Mouse (Mus musculus) intestine, embryonic 16.5 days (tissue): ENCODE measurements around the gene Dscam. TPM values are rescaled to one million over a fixed set of nuclear protein-coding genes. Genes with fewer than 3 reads are reported as not detected.

Experiments
- ATAC-seq: fragments of 200-750 bp; cut with Nextera tagmentation; 2 replicates; pipeline ENCODE4 v1.8.0; 2017; ENCODE audit warnings: moderate TSS enrichment, moderate library complexity
- H3K27ac ChIP-seq: fragments of 300-500 bp; sonication (generic); 2 replicates; pipeline ENCODE4 v1.5.1; 2014; ENCODE audit warnings: mild to moderate bottlenecking, low read length
- H3K27me3 ChIP-seq: fragments of 300-500 bp; sonication (generic); replicated peaks from 2 replicates; pipeline ENCODE4 v1.6.1; 2014; ENCODE audit warnings: low read length, control low read depth, mixed read lengths; ENCODE audit not compliant: control insufficient read depth, insufficient read depth
- H3K36me3 ChIP-seq: fragments of 300-500 bp; sonication (generic); 2 replicates; pipeline ENCODE4 v1.6.1; 2014; ENCODE audit warnings: low read length, control low read depth; ENCODE audit not compliant: control insufficient read depth, insufficient read depth
- H3K4me1 ChIP-seq: fragments of 300-500 bp; sonication (generic); 2 replicates; pipeline ENCODE4 v1.6.1; 2014; ENCODE audit warnings: low read length, control low read depth, mixed read lengths; ENCODE audit not compliant: control insufficient read depth, insufficient read depth
- H3K4me2 ChIP-seq: fragments of 300-500 bp; sonication (generic); 2 replicates; pipeline ENCODE4 v1.6.1; 2014; ENCODE audit warnings: low read depth, low read length, control low read depth
- H3K4me3 ChIP-seq: fragments of 300-500 bp; sonication (generic); 2 replicates; pipeline ENCODE4 v1.5.1; 2014; ENCODE audit warnings: mild to moderate bottlenecking, low read length
- H3K9ac ChIP-seq: fragments of 300-500 bp; sonication (generic); 2 replicates; pipeline ENCODE4 v1.6.1; 2014; ENCODE audit warnings: low read depth, low read length
- H3K9me3 ChIP-seq: fragments of 300-500 bp; sonication (generic); 2 replicates; pipeline ENCODE4 v1.6.1; 2016; ENCODE audit warnings: low read length, control low read depth; ENCODE audit not compliant: control insufficient read depth
- WGBS: fragments of 180-500 bp; shearing (Covaris S2); extraction: QIAGEN DNeasy Blood & Tissue Kit; methylation state at CpG from one replicate; pipeline ENCODE4 v1.1.7; 2014; 5-methylcytosine and 5-hydroxymethylcytosine counted together
- polyA plus RNA-seq: library from polyadenylated mRNA; unstranded; fragments of >200 nt; fragmentation: Nextera tagmentation; extraction: Ambion mirVana; gene quantifications from 2 replicates; pipeline ENCODE4 v1.2.1, GENCODE M21; 2015

The Dscam gene
- 0.05 and 0.21 TPM in 2 replicates for polyA plus RNA-seq

GRCm38 (mm10) chr16:97170513-97171081 is at the start of gene Dscam:
Gene Dscam (minus strand): TSS chr16:97170752.
- peak within 1 kb of the TSS; percentile 43; the same call in 1 of the 2 replicates for H3K9ac ChIP-seq
- H3K4me1 ChIP-seq = 0 out of 2 replicates have a peak, but pooled peaks cover 7% of the 10 kb centered on the region
- no peak within 1 kb of the TSS for H3K27ac ChIP-seq
- peaks cover 33% of the 10 kb centered on the region for H3K27me3 ChIP-seq
- peak within 1 kb of the TSS; percentile 91 for H3K4me2 ChIP-seq
- 0 out of 2 replicates have a peak, but pooled peaks have one; percentile 17 for ATAC-seq
- H3K36me3 ChIP-seq = no peaks in the 10 kb centered on the region
- WGBS = under 1% methylated on average over 41 of the region's 60 CpGs
- H3K9me3 ChIP-seq = no peaks in the 10 kb centered on the region
- H3K4me3 ChIP-seq = peak within 1 kb of the TSS; percentile 53

- 77% methylated on average over 2 of the region's 2 CpGs for WGBS
- ATAC-seq = no peak
- no peaks in the 10 kb centered on the region for H3K4me1 ChIP-seq
Observed at GRCm38 (mm10) chr16:97219381-97219780, 48.8 kb upstream of the Dscam start.

GRCm38 (mm10) chr16:97209997-97210396 is 39.4 kb upstream of the Dscam start:
- H3K4me2 ChIP-seq = no peak overlapping the region
- 54% methylated on average over 5 of the region's 5 CpGs for WGBS
- H3K27ac ChIP-seq = no peak overlapping the region
- no peak for ATAC-seq
- no peaks in the 10 kb centered on the region for H3K4me1 ChIP-seq
- no peak overlapping the region for H3K9ac ChIP-seq
- no peaks in the 10 kb centered on the region for H3K27me3 ChIP-seq
- H3K9me3 ChIP-seq = no peaks in the 10 kb centered on the region
- H3K36me3 ChIP-seq = no peaks in the 10 kb centered on the region
- no peak overlapping the region for H3K4me3 ChIP-seq

More at GRCm38 (mm10) chr16:97219381-97219780, 48.8 kb upstream of the Dscam start:
- Histone ChIP-seq H3K27ac (no peak overlapping the region), H3K9ac (no peak overlapping the region), H3K36me3 (no peaks in the 10 kb centered on the region), H3K4me3 (no peak overlapping the region), H3K27me3 (no peaks in the 10 kb centered on the region), H3K4me2 (no peak overlapping the region), H3K9me3 (no peaks in the 10 kb centered on the region)

GRCm38 (mm10) chr16:97208276-97208675 is 37.7 kb upstream of the Dscam start:
- Histone ChIP-seq H3K9me3 (no peaks in the 10 kb centered on the region), H3K9ac (no peak overlapping the region), H3K4me2 (no peak overlapping the region), H3K4me3 (no peak overlapping the region), H3K27me3 (no peaks in the 10 kb centered on the region), H3K27ac (no peak overlapping the region), H3K4me1 (no peaks in the 10 kb centered on the region), H3K36me3 (no peaks in the 10 kb centered on the region)
- 70% methylated on average over 2 of the region's 2 CpGs for WGBS
- no peak for ATAC-seq

DNA sequence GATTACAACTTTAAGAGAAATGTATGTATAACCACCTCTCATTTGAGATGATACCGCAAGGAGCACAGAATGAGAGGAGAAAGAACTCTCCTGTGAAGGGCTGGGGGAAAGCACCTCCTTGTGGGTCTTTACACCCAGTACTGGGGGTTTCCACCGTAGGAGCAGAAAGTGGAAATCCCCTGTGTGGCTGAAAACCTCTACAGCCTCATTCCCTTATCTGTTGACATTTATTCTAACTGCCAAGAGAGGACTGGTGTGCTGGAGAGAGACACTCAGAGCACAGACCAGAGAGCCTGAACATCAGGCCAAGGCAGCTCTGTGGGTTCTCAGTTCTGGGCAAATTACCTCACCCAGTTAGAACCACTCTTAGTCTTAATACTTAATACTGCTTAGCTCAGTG is 33.5 kb upstream of the Dscam start:
- Histone ChIP-seq H3K27ac (no peak overlapping the region), H3K27me3 (no peaks in the 10 kb centered on the region), H3K4me1 (no peaks in the 10 kb centered on the region), H3K4me3 (no peak overlapping the region), H3K4me2 (no peak overlapping the region), H3K36me3 (no peaks in the 10 kb centered on the region), H3K9me3 (no peaks in the 10 kb centered on the region), H3K9ac (no peak overlapping the region)
- WGBS = 77% methylated on average over 2 of the region's 2 CpGs
- ATAC-seq = no peak

DNA sequence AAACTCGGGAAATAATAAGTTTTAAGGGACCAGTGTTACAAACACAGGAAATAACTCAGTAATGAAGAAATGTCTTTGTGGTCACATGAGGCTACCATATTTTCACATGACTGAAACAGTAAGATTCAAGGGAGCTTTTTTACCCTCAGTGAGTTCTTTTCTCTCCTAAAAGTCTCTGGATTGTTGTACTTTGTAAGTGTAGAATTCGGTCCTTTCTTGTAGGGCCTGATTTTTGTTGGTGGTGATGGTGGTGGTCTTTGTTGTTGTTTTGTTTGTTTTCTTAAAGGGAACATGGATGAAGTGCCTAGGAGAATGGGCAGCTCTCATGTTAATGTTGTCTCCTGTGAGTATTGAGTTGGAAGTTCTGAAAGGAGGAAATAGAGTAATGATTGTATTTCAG is 33.0 kb upstream of the Dscam start:
- H3K9me3 ChIP-seq = no peaks in the 10 kb centered on the region
- WGBS = 92% methylated on average over 2 of the region's 2 CpGs
- no peak for ATAC-seq

GRCm38 (mm10) chr16:97194630-97195029 is 24.1 kb upstream of the Dscam start:
- ATAC-seq = no peak
- no peak overlapping the region for H3K27ac ChIP-seq
- no peaks in the 10 kb centered on the region for H3K4me1 ChIP-seq
- H3K4me3 ChIP-seq = no peak overlapping the region
- no peak overlapping the region for H3K9ac ChIP-seq
- no peak overlapping the region for H3K4me2 ChIP-seq
- H3K27me3 ChIP-seq = no peaks in the 10 kb centered on the region
- no peaks in the 10 kb centered on the region for H3K36me3 ChIP-seq
- H3K9me3 ChIP-seq = no peaks in the 10 kb centered on the region
- WGBS = 79% methylated on average over 2 of the region's 2 CpGs

More for the DNA sequence above, 33.0 kb upstream of the Dscam start:
- Histone ChIP-seq H3K27me3 (no peaks in the 10 kb centered on the region), H3K4me1 (no peaks in the 10 kb centered on the region), H3K4me2 (no peak overlapping the region), H3K9ac (no peak overlapping the region), H3K27ac (no peak overlapping the region), H3K4me3 (no peak overlapping the region), H3K36me3 (no peaks in the 10 kb centered on the region)

DNA sequence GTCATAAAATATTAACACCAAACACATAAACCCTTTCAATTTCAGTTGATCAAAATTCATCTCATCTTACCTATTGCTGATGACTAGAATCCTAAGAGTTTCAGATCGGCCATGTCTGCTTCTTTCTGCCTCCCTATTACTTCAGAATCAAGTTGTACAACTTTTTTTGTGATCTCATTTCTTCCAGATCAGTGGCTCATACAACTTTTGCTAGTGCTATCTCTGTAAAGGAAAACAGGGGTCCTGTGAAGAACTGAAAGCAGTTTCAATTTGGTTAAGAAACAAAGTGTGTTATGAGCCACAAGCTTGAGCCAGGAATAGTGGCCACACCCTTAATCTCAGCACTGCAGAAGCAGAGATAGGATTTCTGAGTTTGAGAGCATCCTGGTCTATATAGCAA is 23.6 kb upstream of the Dscam start:
- Histone ChIP-seq H3K4me1 (no peaks in the 10 kb centered on the region), H3K9me3 (no peaks in the 10 kb centered on the region), H3K36me3 (no peaks in the 10 kb centered on the region), H3K4me2 (no peak overlapping the region), H3K27me3 (no peaks in the 10 kb centered on the region), H3K4me3 (no peak overlapping the region), H3K9ac (no peak overlapping the region), H3K27ac (no peak overlapping the region)
- WGBS = 86% methylated on average over 1 of the region's 1 CpGs
- ATAC-seq = no peak

DNA sequence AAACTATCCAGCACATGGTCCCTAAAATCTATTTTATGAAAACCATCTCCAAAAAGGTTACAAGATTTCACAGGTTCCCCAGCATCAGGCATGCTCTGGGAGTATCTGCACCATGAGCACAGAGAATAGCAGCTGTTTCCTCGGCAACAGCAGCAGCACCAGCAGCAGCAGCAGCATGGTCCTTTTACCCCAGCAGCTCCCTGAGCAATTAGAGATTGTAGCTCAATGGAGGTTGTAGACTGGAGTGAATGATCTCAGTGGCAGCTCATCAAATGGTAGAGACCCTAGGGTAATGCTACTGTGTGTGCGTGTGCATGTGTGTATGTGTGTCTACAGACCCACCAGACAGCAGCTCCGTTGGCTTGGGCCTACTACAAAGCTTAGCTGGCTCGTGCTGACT is 21.7 kb upstream of the Dscam start:
- H3K27ac ChIP-seq = no peak overlapping the region
- no peak overlapping the region for H3K4me3 ChIP-seq
- H3K9ac ChIP-seq = no peak overlapping the region
- no peaks in the 10 kb centered on the region for H3K9me3 ChIP-seq
- ATAC-seq = no peak
- 82% methylated on average over 4 of the region's 4 CpGs for WGBS
- H3K4me1 ChIP-seq = no peaks in the 10 kb centered on the region
- no peaks in the 10 kb centered on the region for H3K36me3 ChIP-seq
- H3K27me3 ChIP-seq = no peaks in the 10 kb centered on the region
- no peak overlapping the region for H3K4me2 ChIP-seq

- H3K9me3 ChIP-seq = no peaks in the 10 kb centered on the region
- ATAC-seq = no peak
Observed at GRCm38 (mm10) chr16:97190604-97191003, 20.1 kb upstream of the Dscam start.

More at GRCm38 (mm10) chr16:97190604-97191003, 20.1 kb upstream of the Dscam start:
- Histone ChIP-seq H3K36me3 (no peaks in the 10 kb centered on the region), H3K27ac (no peak overlapping the region), H3K9ac (no peak overlapping the region), H3K27me3 (no peaks in the 10 kb centered on the region), H3K4me3 (no peak overlapping the region), H3K4me1 (no peaks in the 10 kb centered on the region), H3K4me2 (no peak overlapping the region)
- 86% methylated on average over 1 of the region's 1 CpGs for WGBS
